Mouse (Mus musculus) mesoderm, embryonic 11.5 days (tissue): ENCODE measurements at regions not wholly inside any gene's neighbourhood (a gene's known extent, or its start where the extent isn't known, plus 50 kb on each side); places are given as distances from the start of the nearest gene placed in this dataset.
A peak's percentile ranks its signal among the peaks of the same experiment; 100 is the strongest.

Experiments
- DNase-seq: peaks from one replicate; pipeline ENCODE4 v3.0.0-alpha.2; 2012; ENCODE audit warnings: low read depth, low spot score

GRCm38 (mm10) chr6:31061813-31062212 is 102.9 kb upstream of the Klf14 start:
- DNase-seq, result no peak

- no peak for DNase-seq
These were observed 106.5 kb upstream of the Klf14 start for GRCm38 (mm10) chr6:31065419-31065818.

DNA sequence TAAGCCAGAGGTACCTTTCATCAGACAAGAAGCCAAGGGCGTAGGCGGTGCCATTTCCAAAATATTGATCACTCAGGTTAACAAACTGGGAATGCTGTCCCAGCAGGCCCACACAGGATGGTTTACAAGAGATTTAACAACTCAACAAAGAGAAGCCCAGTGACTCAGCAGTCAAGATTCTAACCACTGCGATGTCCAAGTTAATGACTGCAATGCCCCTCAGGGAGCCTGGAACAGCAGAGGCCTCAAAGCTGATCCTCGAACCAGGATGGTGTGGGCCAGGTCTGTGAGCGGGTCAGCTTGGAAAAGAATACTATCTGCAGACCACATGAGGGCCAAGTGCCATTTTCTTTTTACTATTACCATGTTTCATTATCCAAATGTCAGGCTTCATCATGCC is 108.0 kb upstream of the Klf14 start:
- DNase-seq, result no peak

DNA sequence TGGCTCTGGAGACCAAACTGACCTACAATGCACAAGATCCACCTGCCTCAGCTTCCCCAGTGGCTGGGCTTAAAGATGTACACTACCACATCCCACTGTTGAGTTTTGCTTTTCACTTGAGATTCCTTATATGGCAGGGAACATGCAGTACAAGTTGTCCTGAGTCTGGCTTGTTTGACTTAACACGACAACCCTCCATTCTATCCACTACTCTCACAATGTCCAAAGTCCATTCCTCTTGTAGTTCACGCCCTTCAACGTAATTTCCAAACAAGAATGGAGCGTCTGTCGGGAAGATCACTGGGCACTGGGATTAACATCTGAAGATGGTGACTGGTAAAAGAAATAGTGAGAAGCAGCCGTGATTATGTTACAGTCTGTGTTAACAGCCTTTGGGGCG is 108.6 kb upstream of the Klf14 start:
- no peak for DNase-seq

DNA sequence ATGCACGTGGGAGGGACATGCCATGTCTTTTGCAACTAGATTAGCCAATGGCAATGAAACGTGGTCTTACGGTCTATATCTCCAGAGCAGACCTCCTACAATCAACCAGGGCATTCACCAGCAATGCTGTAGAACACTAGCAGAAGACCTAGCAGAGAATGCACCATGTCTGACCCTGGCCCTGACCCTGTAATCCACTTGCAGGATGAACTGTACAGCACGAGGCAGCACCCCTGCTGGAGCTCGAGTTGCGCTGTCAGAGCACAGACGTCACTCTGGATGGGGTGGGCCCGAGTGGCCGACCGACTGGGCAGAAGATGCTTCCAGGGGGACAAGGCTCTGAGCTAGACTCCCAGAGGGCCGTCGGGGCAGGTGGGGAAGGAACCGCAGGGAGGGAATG is 110.4 kb upstream of the Klf14 start:
- no peak for DNase-seq

- DNase-seq, result no peak
These were observed 111.7 kb upstream of the Klf14 start for GRCm38 (mm10) chr6:31070537-31070936.

DNA sequence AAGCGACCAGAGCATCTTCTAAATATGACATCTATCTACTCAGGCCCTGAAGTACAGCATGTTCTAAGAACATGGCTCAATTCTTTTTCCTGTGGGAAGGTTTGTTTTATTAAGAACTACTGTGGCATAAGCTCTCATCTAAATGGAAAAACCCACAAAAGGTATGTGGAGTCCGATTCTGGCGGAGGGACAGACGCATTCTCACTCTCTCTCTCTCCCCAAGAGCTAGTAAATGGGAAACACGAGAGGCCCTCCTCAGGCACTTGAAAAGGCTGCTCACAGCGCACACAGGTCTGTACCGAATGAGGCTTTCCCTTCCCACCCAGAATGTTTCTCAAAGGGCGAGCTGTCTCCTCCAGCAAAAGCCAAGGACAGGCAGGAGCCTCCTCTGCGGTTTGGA is 112.1 kb upstream of the Klf14 start:
- no peak for DNase-seq

GRCm38 (mm10) chr6:31072072-31072471 is 113.2 kb upstream of the Klf14 start:
- no peak for DNase-seq

- DNase-seq, result no peak
These were observed 113.7 kb upstream of the Klf14 start for GRCm38 (mm10) chr6:31072559-31072958.

DNA sequence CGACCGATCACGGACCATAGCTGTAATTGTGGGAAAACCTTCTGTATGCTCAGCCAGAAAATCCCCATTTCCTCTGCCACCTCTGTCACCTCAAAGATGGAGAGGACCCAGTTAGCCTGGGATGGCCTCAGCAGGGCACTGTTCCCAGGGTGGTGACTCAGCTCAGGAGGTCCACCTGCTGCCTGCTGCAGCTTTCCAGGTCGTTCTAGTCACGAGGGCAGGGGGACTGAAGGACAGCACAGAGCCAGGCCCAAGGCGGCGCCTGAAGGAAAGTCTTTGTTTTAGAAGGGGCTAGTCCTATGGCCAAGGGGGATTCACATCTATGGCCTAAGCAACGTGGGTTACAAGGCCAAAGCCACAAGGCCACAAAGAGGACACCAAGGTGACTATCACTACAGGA is 114.5 kb upstream of the Klf14 start:
- no peak for DNase-seq

DNA sequence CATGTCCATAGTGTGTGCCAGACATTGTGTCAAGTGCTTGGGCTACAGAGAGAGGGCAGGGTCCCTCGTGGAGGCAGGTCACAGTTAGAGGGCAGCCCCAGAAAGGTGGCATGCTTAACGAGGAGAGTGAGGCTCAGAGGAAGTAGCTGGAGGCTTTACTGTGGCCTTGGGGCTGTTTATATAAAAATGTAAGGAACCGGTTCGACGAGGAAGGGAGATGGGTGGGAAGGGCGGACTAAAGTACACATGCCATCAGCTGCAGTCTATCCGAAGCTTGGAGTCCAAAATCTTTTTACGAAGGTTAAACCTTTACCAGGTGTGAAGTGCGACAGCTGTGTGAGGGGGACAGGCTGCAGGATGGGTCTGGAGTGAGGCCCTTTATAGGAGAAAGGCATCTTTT is 115.5 kb upstream of the Klf14 start:
- DNase-seq, result no peak

DNA sequence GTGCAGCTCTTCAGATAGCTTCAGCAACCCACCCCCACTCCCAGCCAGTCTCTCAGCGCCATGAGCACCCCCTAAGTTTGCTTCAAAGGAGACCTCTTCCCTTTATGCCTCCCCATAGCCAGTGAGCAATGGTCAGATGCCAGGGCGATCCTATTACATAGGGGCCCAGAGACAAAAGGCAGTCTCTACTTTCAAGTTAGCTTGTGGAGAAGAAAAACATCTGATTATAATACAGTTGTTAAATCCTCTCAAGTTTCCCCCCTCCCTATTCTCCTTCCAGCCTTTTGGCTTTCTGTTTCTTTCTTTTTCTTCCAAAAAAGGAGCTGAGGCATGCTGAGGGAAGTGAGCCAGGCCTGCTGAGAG is 116.3 kb upstream of the Klf14 start:
- no peak for DNase-seq

GRCm38 (mm10) chr6:31075572-31076477 is 116.9 kb upstream of the Klf14 start:
- DNase-seq, result peak; percentile 86

DNA sequence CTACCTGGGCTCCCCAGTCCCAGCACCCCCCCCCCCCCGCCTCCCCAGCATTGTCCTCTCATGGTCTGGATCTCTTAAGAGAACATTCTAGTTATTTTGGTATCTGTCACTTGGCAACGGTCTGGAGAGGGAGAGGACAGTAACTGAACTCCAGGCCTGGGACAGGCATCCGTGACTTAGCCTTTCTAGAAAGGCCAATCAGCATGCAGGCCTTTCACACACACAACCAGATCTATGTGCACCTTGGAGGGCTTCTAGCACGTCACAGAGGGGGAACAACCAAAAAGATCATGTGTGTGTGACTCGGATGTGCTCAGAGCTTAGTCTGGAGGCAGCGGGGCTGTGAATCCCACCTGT is 117.6 kb upstream of the Klf14 start:
- DNase-seq, result no peak

DNA sequence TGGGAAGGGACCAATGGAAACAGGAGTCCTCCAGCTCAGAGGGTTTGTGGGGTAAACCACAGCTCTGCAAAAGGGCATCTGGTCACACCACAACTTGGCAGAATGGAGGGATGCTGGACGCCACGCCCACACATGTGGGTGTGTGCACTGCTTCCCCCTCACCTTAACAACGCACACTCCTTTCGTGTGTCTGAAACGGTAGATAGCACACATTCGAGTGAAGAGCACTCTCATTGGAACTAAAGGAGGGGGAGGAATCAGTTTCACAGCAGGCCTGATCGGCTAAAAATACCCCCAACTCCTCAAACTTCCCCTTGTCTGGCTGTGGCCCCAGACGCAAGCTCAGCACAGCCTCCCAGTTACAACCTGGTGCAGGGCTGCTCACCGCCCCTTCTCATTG is 118.3 kb upstream of the Klf14 start:
- DNase-seq, result no peak

GRCm38 (mm10) chr6:31077779-31078178 is 118.9 kb upstream of the Klf14 start:
- DNase-seq, result no peak

GRCm38 (mm10) chr6:31078413-31078812 is 119.5 kb upstream of the Klf14 start:
- DNase-seq, result no peak

DNA sequence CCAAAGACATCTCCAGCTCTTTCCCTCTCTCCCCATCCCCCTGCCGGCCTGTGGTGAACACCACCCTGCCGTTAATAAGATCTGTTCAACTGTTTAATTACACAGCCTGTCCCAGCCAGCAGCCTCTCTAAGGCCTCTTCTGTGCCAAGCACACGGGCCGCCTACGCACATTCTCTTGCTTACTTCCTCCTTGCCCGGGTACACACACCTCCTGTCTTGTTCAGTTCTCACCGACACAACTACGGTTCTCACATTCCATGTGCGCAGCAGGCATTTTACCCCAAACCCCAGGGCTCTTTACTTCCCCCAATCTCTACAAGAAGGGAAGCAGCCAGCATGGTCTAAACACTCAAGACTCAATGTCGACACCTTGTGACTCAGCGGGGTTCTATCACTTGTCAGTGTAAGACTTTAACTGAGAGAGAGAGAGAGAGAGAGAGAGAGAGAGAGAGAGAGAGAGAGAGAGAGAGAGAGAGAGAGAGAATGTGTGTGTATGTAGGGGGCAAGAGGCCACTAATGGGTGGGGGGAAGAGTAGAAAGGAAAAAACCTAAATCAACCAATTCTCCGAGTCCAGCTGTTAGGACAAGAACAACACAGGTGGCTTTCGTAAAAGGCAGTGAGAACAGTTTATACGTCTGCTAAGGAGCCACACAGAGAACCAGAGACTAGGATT is 120.8 kb upstream of the Klf14 start:
- no peak for DNase-seq

- no peak for DNase-seq
These were observed 121.4 kb upstream of the Klf14 start for GRCm38 (mm10) chr6:31080279-31080678.

- no peak for DNase-seq
These were observed 121.8 kb upstream of the Klf14 start for GRCm38 (mm10) chr6:31080691-31081090.

- no peak for DNase-seq
These were observed 122.4 kb upstream of the Klf14 start for GRCm38 (mm10) chr6:31081238-31081637.

DNA sequence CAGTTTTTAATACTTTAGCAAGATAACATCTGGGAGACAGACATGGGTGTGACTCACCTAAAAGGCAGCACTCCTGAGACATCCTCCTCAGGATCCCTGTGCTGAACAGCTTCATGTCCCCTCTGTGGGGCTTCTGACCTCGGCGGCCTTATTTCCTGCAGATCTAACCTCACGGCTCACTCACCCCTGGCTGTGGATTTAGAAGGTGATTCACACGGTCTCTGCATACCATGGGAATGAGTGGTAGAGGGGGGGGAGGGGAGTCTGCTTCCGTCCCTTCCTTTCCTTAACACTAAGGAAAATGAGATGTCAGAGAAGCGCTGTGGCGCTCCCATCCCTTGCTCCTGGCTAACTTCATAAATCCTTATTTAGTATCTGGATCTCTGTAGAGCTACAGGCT is 123.1 kb upstream of the Klf14 start:
- DNase-seq, result no peak
